Mouse (Mus musculus) heart, postnatal 10 days (tissue): ENCODE data around the gene Ap3b1. TPM values are rescaled to one million over a fixed set of nuclear protein-coding genes. Genes with fewer than 3 reads are reported as not detected.
A peak's percentile ranks its signal among the peaks of the same experiment; 100 is the strongest.

Experiments used
- DNase-seq, 2 experiments: peaks; one replicate each; pipeline ENCODE4 v3.0.0; 2021
- intact Hi-C: fragments of 180-260 bp; cut with DNase I; formaldehyde crosslinking; loops from one replicate; pipeline ENCODE4 v1.15.1; 2025
- total RNA-seq, 2 experiments: library from RNA; stranded (reverse); gene quantifications; 2 replicates each; pipeline ENCODE4 v1.2.3; 2021

The Ap3b1 gene
- total RNA-seq, 2 experiments from 2014 or later, result 27.7 to 32.7 TPM

- intact Hi-C loops, result no loop called here
- DNase-seq, result no peak
These were observed 88.2 kb downstream of the Ap3b1 start for GRCm38 (mm10) chr13:94447003-94447402.

GRCm38 (mm10) chr13:94449593-94449992 is 90.8 kb downstream of the Ap3b1 start:
- no peak for DNase-seq
- intact Hi-C loops, result no loop called here

- intact Hi-C loops, result no loop called here
- peak; percentile 53 to 72 for DNase-seq
These were observed 92.5 kb downstream of the Ap3b1 start for GRCm38 (mm10) chr13:94451229-94451628.

- DNase-seq, result no peak
- intact Hi-C loops, result no loop called here
These were observed 95.4 kb downstream of the Ap3b1 start for GRCm38 (mm10) chr13:94454131-94454530.

- no peak for DNase-seq
- intact Hi-C loops, result no loop called here
These were observed 100.4 kb downstream of the Ap3b1 start for GRCm38 (mm10) chr13:94459143-94459542.

- intact Hi-C loops, result no loop called here
These were observed 105.5 kb downstream of the Ap3b1 start for GRCm38 (mm10) chr13:94464221-94464620.

GRCm38 (mm10) chr13:94468551-94468950 is 109.8 kb downstream of the Ap3b1 start:
- DNase-seq, result no peak
- intact Hi-C loops, result no loop called here

More at GRCm38 (mm10) chr13:94464221-94464620, 105.5 kb downstream of the Ap3b1 start:
- no peak for DNase-seq

GRCm38 (mm10) chr13:94471009-94471672 is 112.4 kb downstream of the Ap3b1 start:
- no peak for DNase-seq

GRCm38 (mm10) chr13:94476208-94476607 is 117.4 kb downstream of the Ap3b1 start:
- intact Hi-C loops, result no loop called here
- DNase-seq, result no peak

More at GRCm38 (mm10) chr13:94471009-94471672, 112.4 kb downstream of the Ap3b1 start:
- intact Hi-C loops, result no loop called here

- no peak for DNase-seq
- intact Hi-C loops, result no loop called here
These were observed 121.5 kb downstream of the Ap3b1 start for GRCm38 (mm10) chr13:94480256-94480655.

- DNase-seq, result no peak
- intact Hi-C loops, result no loop called here
These were observed 131.9 kb downstream of the Ap3b1 start for GRCm38 (mm10) chr13:94490684-94491083.

- intact Hi-C loops, result no loop called here
- no peak for DNase-seq
These were observed 132.4 kb downstream of the Ap3b1 start for GRCm38 (mm10) chr13:94491159-94491558.

- no peak for DNase-seq
- intact Hi-C loops, result no loop called here
These were observed 138.8 kb downstream of the Ap3b1 start for GRCm38 (mm10) chr13:94497521-94497920.

- intact Hi-C loops, result no loop called here
These were observed 147.7 kb downstream of the Ap3b1 start for GRCm38 (mm10) chr13:94506411-94506810.

GRCm38 (mm10) chr13:94508344-94508743 is 149.6 kb downstream of the Ap3b1 start:
- no peak for DNase-seq
- intact Hi-C loops, result no loop called here

More at GRCm38 (mm10) chr13:94506411-94506810, 147.7 kb downstream of the Ap3b1 start:
- no peak for DNase-seq

GRCm38 (mm10) chr13:94513157-94513767 is 154.5 kb downstream of the Ap3b1 start:
- intact Hi-C loops, result no loop called here
- DNase-seq, result no peak

- intact Hi-C loops, result no loop called here
- DNase-seq, result no peak
These were observed 155.1 kb downstream of the Ap3b1 start for GRCm38 (mm10) chr13:94513898-94514297.

GRCm38 (mm10) chr13:94514992-94515391 is 156.2 kb downstream of the Ap3b1 start:
- intact Hi-C loops, result no loop called here
- DNase-seq, result no peak

GRCm38 (mm10) chr13:94516532-94516931 is 157.8 kb downstream of the Ap3b1 start:
- DNase-seq, result no peak
- intact Hi-C loops, result no loop called here

- intact Hi-C loops, result no loop called here
- no peak for DNase-seq
These were observed 159.4 kb downstream of the Ap3b1 start for GRCm38 (mm10) chr13:94518176-94518575.

GRCm38 (mm10) chr13:94519276-94519675 is 160.5 kb downstream of the Ap3b1 start:
- peak; percentile 9 to 18 for DNase-seq
- intact Hi-C loops, result no loop called here

- intact Hi-C loops, result no loop called here
- DNase-seq, result no peak
These were observed 164.5 kb downstream of the Ap3b1 start for GRCm38 (mm10) chr13:94523213-94523612.
